Mouse (Mus musculus): Measurements from ENCODE around the gene Pald1.

Pald1 gene

GRCm38 (mm10) chr10:61370273-61370979 lies 12.9 kb downstream of the Pald1 start:
- no peak for DNase-seq (ENCODE audit: low read depth, low spot score)

- no peak for DNase-seq (ENCODE audit: low read depth, low spot score)
Observed at GRCm38 (mm10) chr10:61369755-61370154, 13.6 kb downstream of the Pald1 start.

DNA sequence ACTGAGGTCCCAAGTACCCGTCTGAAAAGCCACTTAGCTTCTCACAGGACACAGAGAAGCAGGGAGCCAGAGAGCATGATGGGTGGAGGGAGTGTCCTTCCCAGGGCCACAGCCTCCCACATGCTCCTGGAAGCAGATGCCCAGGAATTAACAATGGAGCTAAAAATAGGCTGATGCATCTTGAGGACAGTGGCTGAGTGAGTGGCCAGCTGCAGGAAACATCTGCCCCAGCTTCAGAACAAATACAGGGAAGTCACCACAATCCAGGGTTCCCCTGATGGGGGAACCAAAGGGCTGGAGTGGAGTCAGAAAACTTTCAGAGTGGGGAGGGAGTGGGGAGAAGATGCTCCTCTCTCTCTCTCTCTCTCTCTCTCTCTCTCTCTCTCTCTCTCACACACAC lies 17.4 kb downstream of the Pald1 start:
- peak; percentile 26 for DNase-seq (ENCODE audit: low read depth, low spot score)

GRCm38 (mm10) chr10:61364431-61364830 lies 18.9 kb downstream of the Pald1 start:
- DNase-seq (ENCODE audit: low read depth, low spot score) = no peak

- peak; percentile 44 for DNase-seq (ENCODE audit: low read depth, low spot score)
Observed at GRCm38 (mm10) chr10:61362992-61363391, 20.3 kb downstream of the Pald1 start.

DNA sequence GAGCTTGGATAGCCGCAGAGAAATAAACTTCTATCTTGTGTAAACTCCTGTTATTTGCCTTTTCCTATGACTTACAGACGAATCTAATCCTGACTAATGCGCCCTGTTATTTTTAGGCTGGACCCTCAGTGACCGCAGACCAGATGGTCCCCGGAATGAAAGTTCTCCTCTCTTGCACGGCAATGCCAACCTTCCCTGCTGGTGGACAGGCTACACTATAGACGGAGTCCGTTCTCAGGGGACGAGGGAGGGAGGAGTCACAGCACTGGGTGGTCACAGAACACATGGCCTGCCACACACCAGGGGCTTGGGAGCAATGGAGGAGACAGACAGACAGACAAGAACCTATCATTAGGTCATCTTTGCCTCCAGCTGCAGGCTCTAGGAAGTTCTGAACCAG lies 20.8 kb downstream of the Pald1 start:
- no peak for DNase-seq (ENCODE audit: low read depth, low spot score)

DNA sequence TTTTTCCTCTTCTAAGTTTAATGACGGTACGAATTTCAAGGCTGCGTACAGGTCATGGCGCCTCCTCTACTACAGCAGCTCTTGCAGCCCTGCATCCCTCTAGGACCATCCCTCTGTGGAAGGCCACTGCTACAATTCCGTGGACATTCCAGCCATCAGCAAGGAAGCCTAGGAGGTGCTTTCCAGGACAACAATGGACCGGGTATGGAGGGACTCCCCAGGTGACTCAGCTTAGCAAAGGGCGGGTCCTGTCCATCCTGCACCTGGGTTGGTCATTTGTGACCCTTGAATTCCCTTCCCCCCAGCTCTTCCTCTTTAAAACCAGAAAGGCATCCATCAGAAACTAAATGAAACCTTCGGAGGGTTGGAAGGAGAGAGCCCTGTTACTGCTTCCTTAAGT lies 22.7 kb downstream of the Pald1 start:
- no peak for DNase-seq (ENCODE audit: low read depth, low spot score)

- no peak for DNase-seq (ENCODE audit: low read depth, low spot score)
Observed at GRCm38 (mm10) chr10:61359411-61359810, 23.9 kb downstream of the Pald1 start.

- DNase-seq (ENCODE audit: low read depth, low spot score) = no peak
Observed at GRCm38 (mm10) chr10:61357658-61358057, 25.7 kb downstream of the Pald1 start.

DNA sequence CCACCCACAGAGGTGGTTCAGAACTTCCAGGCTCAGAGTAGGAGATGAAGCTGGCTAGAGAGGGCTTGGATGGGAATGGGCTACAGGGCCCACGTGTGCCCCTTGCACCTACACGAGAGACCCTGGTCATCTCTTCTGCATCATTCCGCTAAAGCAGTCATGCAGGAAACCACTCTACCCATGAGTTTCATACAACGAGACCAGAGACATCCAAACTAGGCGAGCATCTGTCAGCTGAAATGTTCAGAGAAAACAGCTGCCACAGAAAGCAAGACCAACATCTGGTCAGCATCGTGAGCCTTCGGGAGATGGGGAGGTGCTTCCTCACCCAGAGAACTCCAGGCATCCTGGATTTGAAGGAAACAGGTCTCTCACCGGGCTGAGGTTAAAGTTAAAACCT lies 26.8 kb downstream of the Pald1 start:
- no peak for DNase-seq (ENCODE audit: low read depth, low spot score)

DNA sequence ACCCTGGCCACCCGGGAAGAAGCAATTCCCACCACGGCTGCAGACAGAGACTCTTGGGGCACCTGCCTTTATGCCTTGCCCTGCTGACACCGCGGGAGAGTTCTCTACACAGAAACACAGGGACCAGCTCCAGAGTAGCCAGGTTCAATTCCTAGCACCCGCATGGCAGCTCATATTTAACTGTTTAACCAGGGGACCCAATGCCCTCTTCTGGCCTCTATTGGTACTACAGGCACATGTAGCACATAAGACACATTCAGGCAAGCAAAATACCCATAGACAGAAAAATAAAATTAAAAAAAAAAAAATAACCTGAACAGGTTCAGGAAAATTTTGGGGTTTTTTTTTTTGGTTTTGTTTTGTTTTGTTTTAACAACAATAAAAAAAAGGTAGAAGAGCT lies 27.2 kb downstream of the Pald1 start:
- no peak for DNase-seq (ENCODE audit: low read depth, low spot score)

DNA sequence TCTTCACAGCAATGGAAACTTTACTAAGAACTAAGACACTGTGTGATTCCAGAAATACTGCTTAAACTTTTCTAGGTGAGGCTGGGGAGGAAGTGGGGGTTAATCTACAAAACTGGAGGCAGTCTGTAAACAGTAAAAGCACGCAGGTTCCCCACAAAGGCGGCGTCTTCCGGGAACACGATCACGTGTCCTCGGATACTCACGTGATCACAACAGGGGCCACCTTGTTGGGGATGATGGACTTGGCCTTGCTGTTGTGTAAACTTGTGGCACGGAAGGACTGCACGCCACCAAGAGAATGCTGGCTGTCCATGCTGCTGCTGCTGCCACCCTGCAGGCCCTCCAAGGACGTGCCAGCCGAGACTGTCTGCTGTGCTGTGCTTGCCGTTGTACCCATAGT lies 27.7 kb downstream of the Pald1 start:
- no peak for DNase-seq (ENCODE audit: low read depth, low spot score)

DNA sequence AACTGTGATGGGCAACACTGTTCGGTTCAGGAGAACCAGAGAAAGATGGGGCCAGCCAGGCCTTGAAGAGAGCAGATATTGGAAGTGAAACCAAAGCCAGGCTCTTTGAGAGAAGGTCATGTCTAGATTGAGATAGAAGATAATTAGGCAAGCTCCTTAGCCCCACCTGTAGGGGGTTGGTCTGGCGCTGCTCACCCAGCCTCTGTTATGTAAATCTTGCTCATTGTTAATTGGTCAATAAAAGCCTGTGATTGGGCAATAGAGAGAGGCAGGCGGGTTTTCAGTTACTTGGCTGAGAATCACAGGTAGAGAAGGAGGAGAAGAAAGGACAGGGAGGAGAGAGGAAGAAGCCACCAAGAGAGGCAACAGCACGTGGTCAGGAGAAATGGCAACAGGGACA lies 32.1 kb downstream of the Pald1 start:
- DNase-seq (ENCODE audit: low read depth, low spot score) = no peak

- DNase-seq (ENCODE audit: low read depth, low spot score) = no peak
Observed at GRCm38 (mm10) chr10:61346374-61346773, 37.0 kb downstream of the Pald1 start.

- no peak for DNase-seq (ENCODE audit: low read depth, low spot score)
Observed at GRCm38 (mm10) chr10:61345179-61345578, 38.2 kb downstream of the Pald1 start.

- peak; percentile 63 for DNase-seq (ENCODE audit: low read depth, low spot score)
Observed at GRCm38 (mm10) chr10:61343950-61344349, 39.4 kb downstream of the Pald1 start.

DNA sequence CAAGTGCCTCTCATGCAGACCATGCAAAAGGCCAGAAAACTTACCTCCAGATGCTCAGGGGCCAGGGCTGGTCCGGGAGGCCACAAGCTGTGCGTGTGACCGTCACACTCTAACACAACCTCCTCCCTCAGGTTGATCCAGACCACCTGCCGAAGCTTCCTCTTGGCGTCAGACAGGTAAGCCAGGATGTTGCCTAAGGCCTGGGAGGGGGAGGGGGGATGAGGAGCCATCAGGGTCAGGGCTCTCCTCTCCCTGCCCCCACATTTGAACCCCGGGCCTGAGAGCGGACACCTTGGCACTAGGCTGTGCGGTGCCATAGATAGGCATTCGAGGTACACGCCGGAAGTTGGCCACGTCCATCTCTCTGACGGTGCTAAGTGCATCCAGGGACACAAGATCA lies 40.6 kb downstream of the Pald1 start:
- DNase-seq (ENCODE audit: low read depth, low spot score) = no peak

DNA sequence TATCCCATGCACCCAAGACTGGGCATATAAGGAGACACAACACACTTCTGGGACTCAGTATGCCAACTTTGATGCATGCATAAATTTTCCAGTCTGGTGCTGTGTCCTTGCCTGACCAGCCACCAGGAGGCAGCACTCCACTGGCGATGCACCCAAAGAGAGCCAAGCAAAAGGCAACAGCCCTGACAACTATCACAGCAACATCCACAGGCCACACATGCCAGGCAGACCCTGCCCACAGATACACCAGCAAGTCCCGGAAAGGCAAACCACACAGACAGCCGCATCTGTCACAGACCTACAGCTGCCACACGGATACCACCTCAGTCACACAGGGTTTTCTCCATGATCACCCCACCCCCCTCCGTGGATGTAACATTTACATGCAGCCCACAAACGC lies 41.8 kb downstream of the Pald1 start:
- DNase-seq (ENCODE audit: low read depth, low spot score) = peak; percentile 76

GRCm38 (mm10) chr10:61341045-61341444 lies 42.3 kb downstream of the Pald1 start:
- no peak for DNase-seq (ENCODE audit: low read depth, low spot score)

GRCm38 (mm10) chr10:61340247-61340646 lies 43.1 kb downstream of the Pald1 start:
- no peak for DNase-seq (ENCODE audit: low read depth, low spot score)

- DNase-seq (ENCODE audit: low read depth, low spot score) = no peak
Observed at GRCm38 (mm10) chr10:61339216-61339615, 44.1 kb downstream of the Pald1 start.

- DNase-seq (ENCODE audit: low read depth, low spot score) = peak; percentile 49
Observed at GRCm38 (mm10) chr10:61337665-61338064, 45.7 kb downstream of the Pald1 start.

- no peak for DNase-seq (ENCODE audit: low read depth, low spot score)
Observed at GRCm38 (mm10) chr10:61336592-61336991, 46.7 kb downstream of the Pald1 start.

- peak; percentile 85 for DNase-seq (ENCODE audit: low read depth, low spot score)
Observed at GRCm38 (mm10) chr10:61336137-61336536, 47.2 kb downstream of the Pald1 start.

All from brain, adult 2 months (tissue).